Mouse (Mus musculus): ENCODE measurements around the gene Fbxw11.
"Not testable (repeated sequence)": the region's sequence is repeated elsewhere in the genome, so short reads cannot be mapped to it uniquely, and the experiment has no call there.

Fbxw11 gene

GRCm38 (mm10) chr11:32714896-32715295 is 72.4 kb downstream of the Fbxw11 start:
- no peak for DNase-seq

GRCm38 (mm10) chr11:32715495-32715894 is 73.0 kb downstream of the Fbxw11 start:
- DNase-seq: no peak

- DNase-seq: peak in 1 of 2 experiments; percentile 27
Observed at GRCm38 (mm10) chr11:32715970-32716369, 73.4 kb downstream of the Fbxw11 start.

GRCm38 (mm10) chr11:32716876-32717275 is 74.4 kb downstream of the Fbxw11 start:
- no peak for DNase-seq

GRCm38 (mm10) chr11:32717711-32718110 is 75.2 kb downstream of the Fbxw11 start:
- not testable (repeated sequence) for DNase-seq

- DNase-seq: peak; percentile 43 to 49
Observed at GRCm38 (mm10) chr11:32718371-32718770, 75.8 kb downstream of the Fbxw11 start.

- no peak for DNase-seq
Observed at GRCm38 (mm10) chr11:32718979-32719378, 76.5 kb downstream of the Fbxw11 start.

- DNase-seq: no peak
Observed at GRCm38 (mm10) chr11:32722653-32723052, 80.1 kb downstream of the Fbxw11 start.

- no peak for DNase-seq
Observed at GRCm38 (mm10) chr11:32723287-32723686, 80.8 kb downstream of the Fbxw11 start.

- DNase-seq: no peak
Observed at GRCm38 (mm10) chr11:32725171-32725570, 82.6 kb downstream of the Fbxw11 start.

- no peak for DNase-seq
Observed at GRCm38 (mm10) chr11:32732467-32732866, 89.9 kb downstream of the Fbxw11 start.

- no peak for DNase-seq
Observed at GRCm38 (mm10) chr11:32733195-32733594, 90.7 kb downstream of the Fbxw11 start.

- no peak for DNase-seq
Observed at GRCm38 (mm10) chr11:32736371-32736770, 93.8 kb downstream of the Fbxw11 start.

GRCm38 (mm10) chr11:32737729-32738128 is 95.2 kb downstream of the Fbxw11 start:
- DNase-seq: no peak

- DNase-seq: no peak
Observed at GRCm38 (mm10) chr11:32743891-32744290, 101.4 kb downstream of the Fbxw11 start.

GRCm38 (mm10) chr11:32744463-32744862 is 101.9 kb downstream of the Fbxw11 start:
- no peak for DNase-seq

GRCm38 (mm10) chr11:32745466-32745865 is 102.9 kb downstream of the Fbxw11 start:
- no peak for DNase-seq

- DNase-seq: no peak
Observed at GRCm38 (mm10) chr11:32746036-32746435, 103.5 kb downstream of the Fbxw11 start.

GRCm38 (mm10) chr11:32746475-32746874 is 104.0 kb downstream of the Fbxw11 start:
- DNase-seq: no peak

- DNase-seq: no peak
Observed at GRCm38 (mm10) chr11:32748800-32749199, 106.3 kb downstream of the Fbxw11 start.

GRCm38 (mm10) chr11:32751863-32752594 is 109.5 kb downstream of the Fbxw11 start:
- no peak for DNase-seq

GRCm38 (mm10) chr11:32752595-32752885 is 110.0 kb downstream of the Fbxw11 start:
- no peak for DNase-seq

- no peak for DNase-seq
Observed at GRCm38 (mm10) chr11:32753358-32753757, 110.8 kb downstream of the Fbxw11 start.

- DNase-seq: no peak
Observed at GRCm38 (mm10) chr11:32762773-32763172, 120.2 kb downstream of the Fbxw11 start.
